Mouse (Mus musculus) heart, postnatal 14 days (tissue): ENCODE results near the gene Olfr958. TPM values are rescaled to one million over a fixed set of nuclear protein-coding genes. Genes with fewer than 3 reads are reported as not detected.

Experiments
- DNase-seq, 2 experiments: peaks; one replicate each; pipeline ENCODE4 v3.0.0; 2021 to 2022
- intact Hi-C: fragments of 180-260 bp; cut with DNase I; formaldehyde crosslinking; loops from one replicate; pipeline ENCODE4 v1.15.1; 2025
- long read RNA-seq, 2 experiments: library from polyadenylated mRNA; stranded (forward); transcript quantifications; one replicate each; pipeline ENCODE4 v2.0.0; 2021
- total RNA-seq, 2 experiments: library from RNA; stranded (reverse); gene quantifications; 2 replicates each; pipeline ENCODE4 v1.2.3; 2021

Olfr958 gene
- not detected for total RNA-seq
- long read RNA-seq, experiment 1: 0 reads
- long read RNA-seq, experiment 2: 0 reads

DNA sequence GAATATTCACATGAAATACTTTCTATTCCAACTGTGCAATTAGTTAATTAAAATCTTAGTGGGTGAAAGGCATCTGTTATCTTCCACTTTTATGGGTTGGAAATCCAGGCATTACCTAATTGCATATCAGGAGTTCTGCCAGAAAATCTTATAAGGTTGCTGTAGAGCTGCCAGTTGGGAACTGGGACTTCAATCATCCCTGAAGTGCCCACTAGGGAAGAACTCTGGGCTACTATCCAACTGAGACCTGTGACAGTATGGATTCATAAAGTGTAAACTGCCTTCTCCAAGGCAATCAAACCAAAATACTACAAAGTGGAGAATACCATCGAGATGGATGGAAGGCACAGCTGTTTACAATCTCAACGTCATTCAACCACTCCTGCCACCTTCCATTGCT lies at the start of gene Olfr958:
Olfr958 (minus strand) TSS at position 109 of the 400 bp plus-strand sequence.
- intact Hi-C loops: no loop called here
- DNase-seq: no peak

DNA sequence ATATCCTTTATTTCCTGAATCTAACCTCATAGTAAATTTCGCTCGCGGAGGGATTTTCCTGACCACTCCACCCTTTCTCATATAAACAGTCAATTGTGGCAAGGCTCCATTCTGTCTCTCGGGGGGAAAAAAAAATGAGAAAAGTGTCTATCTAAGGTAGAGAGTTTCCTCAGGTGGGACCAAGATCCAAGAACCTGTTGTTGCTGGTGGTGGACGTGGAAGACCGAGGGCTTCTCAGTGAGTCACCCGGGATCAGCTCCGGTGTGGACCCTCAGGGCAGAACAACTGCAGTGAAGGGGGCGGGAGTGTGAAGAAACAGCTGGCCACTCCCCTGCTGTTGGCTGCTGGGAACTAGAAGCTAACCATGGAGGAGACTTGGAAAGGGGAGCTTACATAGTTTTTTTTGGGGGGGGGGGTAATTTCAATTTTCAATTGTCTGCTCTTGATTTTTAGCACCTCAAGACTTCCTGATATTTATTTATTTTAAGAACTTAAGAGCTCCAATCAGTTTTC lies 49.5 kb upstream of the Olfr958 start:
- peak in 1 of 2 experiments; percentile 18 for DNase-seq
- intact Hi-C loops: no loop called here

DNA sequence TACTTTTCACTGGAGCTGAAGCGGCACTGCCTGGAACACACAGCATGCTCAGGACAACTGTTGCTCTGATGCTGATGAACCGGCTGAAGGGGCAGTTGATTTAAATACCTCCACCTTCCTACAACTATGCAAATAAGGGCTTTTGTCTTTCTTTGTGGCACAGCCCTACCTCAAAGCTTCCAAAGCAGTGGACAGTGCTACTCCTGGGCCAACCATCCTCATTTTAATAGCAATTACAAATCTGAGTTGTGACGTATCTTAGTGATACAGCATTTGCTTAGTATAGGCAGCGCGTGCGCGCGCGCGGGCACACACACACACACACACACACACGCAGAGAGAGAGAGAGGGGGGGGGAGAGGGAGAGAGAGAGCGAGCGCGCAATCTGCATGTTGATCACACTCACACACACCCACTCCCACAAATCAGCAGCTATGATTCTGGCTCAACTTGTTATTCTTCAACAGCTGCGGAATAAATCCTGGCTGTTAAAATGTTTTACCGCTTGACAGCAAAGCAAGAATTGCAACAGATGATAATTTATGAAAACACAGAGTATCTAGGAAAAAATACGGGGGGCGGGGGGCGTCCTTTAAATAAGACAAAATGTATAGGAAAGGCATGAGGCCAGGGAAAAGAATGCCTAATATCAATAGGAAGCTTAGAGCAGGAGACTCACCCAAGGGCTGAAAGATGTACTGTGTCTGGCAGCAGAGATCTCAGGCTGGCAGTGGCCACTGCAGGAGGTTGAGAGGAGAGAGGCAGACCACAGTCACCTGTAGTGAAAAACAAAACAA lies 48.9 kb upstream of the Olfr958 start:
- intact Hi-C loops: no loop called here
- no peak for DNase-seq

DNA sequence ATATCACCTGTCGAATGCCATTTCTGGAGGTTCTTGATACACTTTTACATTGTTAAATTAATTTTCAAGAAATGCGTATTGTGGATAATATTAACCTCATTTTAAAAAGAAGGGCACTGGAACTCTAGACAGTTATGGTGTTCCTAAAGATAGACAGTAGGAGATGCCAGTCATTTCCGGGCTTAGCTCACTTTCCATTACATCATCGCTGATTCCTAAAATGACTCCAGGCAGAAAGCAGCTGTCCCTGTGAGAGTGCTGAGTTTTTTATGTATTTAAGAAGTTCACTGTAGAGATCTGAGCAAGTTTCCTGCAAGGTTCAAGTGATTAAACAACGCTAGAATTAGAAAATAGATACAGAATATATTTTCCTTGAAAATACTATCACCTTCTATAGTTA lies 23.2 kb upstream of the Olfr958 start:
- peak in 1 of 2 experiments; percentile 3 for DNase-seq
- intact Hi-C loops: no loop called here

DNA sequence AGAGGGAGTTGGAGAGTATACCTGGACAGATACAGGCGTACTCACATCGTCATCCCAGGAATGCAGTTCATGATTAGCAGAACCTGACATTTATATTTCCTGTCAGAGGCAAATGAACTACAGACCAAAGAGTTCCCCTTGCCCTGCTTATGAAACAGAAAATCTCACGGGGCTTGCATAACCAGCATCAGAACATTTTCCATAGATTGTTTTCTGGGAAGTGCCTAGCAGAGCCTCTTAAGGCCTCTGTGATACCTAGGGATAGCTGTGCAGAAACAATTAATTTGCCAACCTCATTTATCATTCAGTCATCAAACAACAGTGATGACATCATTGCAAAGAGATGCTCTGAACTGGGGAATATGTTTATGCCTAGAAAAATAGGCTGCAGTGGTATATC lies 21.6 kb upstream of the Olfr958 start, which contains the start of gene Olfr959:
Olfr959 (minus strand) TSS at position 101 of the 400 bp plus-strand sequence.
- DNase-seq: no peak
- intact Hi-C loops: no loop called here

DNA sequence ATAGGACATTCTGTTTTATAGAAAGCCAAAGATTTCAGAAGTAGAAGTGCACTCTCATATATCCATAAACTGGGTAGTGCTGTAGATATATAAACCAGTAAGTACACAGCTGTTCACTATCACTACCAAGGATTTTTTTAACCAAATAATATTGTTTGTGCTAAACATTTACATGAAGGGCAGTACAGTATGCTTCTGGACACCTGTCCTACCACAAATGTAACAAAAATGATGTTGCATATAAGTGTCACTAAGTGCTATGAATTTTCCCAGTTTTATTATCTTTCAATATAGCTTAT lies 4.4 kb upstream of the Olfr958 start:
- DNase-seq: no peak
- intact Hi-C loops: no loop called here

DNA sequence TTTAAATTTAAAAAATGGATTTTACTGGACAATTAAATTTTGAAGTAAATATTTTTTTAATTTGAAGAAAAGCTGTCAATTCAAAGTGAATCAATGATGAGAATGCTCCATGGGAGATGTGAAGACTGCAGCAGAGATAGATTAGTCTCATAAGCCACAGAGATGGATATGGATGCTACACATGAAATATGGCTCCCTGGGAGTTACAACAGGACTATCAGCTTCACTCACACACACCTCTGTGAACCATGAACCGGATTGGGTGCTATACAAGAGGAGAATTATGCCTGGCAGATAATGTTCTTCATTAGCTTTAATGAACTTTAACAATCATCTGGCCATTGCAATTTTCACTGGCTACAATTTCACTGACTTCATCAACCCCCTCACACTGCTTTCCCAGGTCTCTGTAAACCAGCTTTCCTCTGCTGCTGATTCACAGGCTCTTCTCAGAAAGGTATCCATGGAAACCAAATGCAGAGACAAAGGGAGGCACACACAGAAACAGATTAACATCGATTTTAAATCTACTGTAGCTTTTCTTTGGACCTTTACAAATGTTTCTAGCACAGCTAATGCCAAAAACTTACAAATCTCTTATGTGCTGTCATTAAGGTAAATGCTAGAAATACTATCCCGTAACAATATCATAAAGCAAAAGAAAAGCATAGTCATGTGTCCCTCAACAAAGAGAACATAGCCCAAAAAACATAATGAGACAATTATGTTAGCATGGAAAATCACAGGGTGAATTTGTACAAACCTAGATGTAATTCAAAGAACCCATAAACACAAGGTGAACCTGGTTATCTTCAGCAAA lies 3.9 kb upstream of the Olfr958 start:
- intact Hi-C loops: no loop called here

DNA sequence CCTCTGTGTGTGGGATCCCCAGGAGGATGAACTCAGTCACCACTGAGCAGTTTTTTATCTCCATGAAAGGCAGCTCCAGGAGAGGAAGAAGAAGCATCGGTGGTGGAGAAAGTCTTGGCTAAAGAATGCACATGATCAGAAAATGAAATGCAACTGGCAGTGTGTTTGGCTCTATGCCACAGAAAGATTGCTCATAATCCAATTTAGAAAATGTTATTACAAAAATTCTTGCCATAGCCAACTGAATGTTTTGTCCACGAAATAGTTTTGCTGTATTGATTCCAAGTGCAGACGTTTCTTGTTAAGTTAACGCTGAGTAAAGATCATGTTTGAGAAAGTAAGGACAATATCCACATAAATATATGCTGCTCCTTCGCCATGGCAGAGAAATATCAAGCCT lies 3.0 kb downstream of the Olfr958 start:
- intact Hi-C loops: no loop called here
- DNase-seq: no peak

More for the DNA sequence above, 3.9 kb upstream of the Olfr958 start:
- DNase-seq: no peak

DNA sequence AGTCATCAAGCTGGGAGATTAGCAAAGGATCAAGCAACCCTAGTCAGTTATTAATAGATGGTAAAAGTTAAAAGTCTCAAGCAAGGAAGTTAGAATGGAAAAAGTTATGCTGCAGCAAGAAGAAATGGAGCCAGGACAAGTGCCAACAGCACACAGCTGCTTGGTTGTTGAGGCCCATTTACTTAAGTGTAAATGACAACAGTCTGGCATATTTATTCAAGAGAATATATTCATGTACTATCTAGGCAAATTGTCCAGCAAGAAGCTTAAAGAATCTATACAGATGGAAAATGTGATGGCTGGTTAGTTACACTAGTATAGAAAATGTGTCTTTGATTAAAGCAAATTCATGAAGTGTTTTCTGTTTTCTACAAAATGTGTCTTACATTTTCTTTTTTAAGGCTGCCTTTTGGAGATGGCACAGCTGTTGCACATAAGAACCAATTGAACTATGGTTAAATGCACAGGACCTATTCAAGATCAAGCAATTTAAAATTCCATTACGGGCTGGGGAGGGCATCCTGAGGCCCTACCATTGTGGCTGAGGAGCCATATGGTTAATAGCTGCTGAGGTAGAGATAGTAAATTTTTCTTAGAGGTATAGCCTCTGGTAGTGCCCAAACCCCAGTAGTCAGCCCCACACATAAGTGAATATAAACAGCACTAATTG lies 30.1 kb downstream of the Olfr958 start:
- intact Hi-C loops: no loop called here
- no peak for DNase-seq

DNA sequence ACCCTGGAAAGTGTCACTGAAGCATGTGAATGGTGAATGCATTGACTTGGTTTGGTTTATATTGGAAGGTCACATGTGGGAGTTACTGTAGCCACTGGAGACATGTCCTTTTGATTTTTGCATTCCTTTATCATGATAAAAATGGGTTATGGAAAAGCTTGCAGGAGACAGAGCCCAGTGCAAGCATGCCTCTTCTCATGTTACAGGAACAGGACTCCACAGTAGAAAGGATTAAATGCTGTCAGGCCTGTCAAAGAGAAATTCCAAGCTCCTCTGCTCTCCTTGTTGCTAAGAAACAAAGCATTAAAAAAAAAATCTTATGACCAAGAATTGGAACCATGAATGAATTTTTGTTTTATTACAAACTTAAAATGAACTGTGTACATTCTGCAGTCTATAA lies 35.3 kb downstream of the Olfr958 start:
- intact Hi-C loops: no loop called here
- DNase-seq: no peak

DNA sequence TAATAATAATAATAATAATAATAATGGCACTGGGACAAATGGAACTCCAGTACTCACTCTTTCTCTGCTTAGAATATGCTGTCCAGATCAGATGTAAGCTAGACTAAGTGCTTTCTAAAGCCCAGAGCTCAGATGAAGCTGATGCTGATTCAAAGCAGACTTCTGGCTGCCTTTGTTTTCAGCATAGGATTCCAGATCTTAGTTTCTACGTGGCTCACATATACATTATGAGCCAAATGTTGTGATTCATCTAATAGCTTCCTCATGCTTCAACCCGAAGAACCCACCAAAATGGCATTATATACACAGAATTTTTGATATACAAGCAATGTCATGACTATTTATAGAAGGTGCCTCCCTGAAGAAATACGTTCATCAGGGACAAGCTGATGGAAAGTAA lies 38.3 kb downstream of the Olfr958 start, which contains the start of gene Olfr957:
Olfr957 (minus strand) TSS at position 279 of the 400 bp plus-strand sequence.
- no peak for DNase-seq
- intact Hi-C loops: no loop called here

DNA sequence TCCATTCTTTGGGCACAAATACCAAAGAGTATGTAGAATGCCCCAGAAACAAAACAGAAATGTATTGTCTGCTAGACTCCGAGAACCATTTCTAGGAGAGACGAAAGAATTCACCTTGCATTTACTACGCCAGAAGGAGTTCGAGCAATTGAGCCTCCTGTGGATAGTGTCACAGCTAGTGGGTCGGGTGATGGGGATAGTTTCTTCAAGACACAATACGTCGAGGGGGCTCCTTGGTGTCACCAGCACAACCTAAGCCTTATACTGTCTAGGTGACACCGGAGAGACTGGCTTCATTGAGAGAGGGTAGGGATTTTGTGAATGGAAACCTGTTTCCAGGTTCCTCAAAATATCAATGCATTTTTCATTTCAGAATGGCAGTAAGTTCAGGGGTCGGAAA lies 44.4 kb downstream of the Olfr958 start:
- DNase-seq: no peak
- intact Hi-C loops: loop anchor here (2.0 kb wide), 1 partner anchor 103 kb away; no protein-coding TSS in a partner anchor

DNA sequence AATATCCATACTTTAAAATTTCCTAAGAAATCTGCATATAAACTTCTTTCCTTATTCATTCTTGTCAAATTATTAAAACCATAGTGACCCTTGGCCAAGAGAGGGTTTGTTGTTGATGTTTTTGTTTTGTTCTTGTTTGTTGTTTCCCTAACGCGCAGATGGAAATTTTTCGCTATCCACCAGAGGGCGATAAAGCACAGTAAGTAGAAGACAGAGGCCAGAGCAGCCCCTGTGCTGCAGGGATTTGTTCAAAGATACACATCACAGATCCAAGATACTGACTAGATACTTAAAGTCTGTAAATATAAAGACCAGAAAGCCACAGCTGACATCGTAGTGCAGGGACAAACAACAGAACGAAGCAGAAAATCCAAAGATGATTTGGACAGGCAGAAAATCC lies 44.9 kb downstream of the Olfr958 start:
- peak; percentile 29 to 64 for DNase-seq
- intact Hi-C loops: loop anchor here (2.0 kb wide), 1 partner anchor 104 kb away; no protein-coding TSS in a partner anchor

Other genes starting within 250 kb of the Olfr958 start
- gene Olfr948, start 228.0 kb downstream of the Olfr958 start, total RNA-seq: not detected
- not detected for gene Olfr951, start 166.6 kb downstream of the Olfr958 start, total RNA-seq
- gene Olfr952, start 126.9 kb downstream of the Olfr958 start, total RNA-seq: not detected
- gene Olfr954, start 97.4 kb downstream of the Olfr958 start, total RNA-seq: not detected
- not detected for gene Olfr955, start 82.1 kb downstream of the Olfr958 start, total RNA-seq
- gene Olfr44, start 60.1 kb downstream of the Olfr958 start, total RNA-seq: not detected
- not detected for gene Olfr957, start 38.2 kb downstream of the Olfr958 start, total RNA-seq
- not detected for gene Olfr959, start 21.5 kb upstream of the Olfr958 start, total RNA-seq
- 1 to 10 TPM in 1 of 2 experiments, under 1 TPM in 1; 0.73 to 1.4 TPM for gene AW551984, start 50.3 kb upstream of the Olfr958 start, total RNA-seq
- gene Olfr148, start 56.6 kb upstream of the Olfr958 start, total RNA-seq: not detected
- gene Olfr960, start 67.3 kb upstream of the Olfr958 start, total RNA-seq: not detected
- not detected for gene Olfr961, start 91.0 kb upstream of the Olfr958 start, total RNA-seq
- gene Olfr963, start 113.2 kb upstream of the Olfr958 start, total RNA-seq: not detected
- gene Olfr149, start 153.1 kb upstream of the Olfr958 start, total RNA-seq: not detected
- not detected for gene Olfr965, start 157.3 kb upstream of the Olfr958 start, total RNA-seq
- not detected for gene Olfr150, start 176.9 kb upstream of the Olfr958 start, total RNA-seq
- gene Olfr967, start 192.2 kb upstream of the Olfr958 start, total RNA-seq: not detected
- gene Olfr968, start 229.2 kb upstream of the Olfr958 start, total RNA-seq: not detected
- gene Olfr969, start 236.9 kb upstream of the Olfr958 start, total RNA-seq: not detected